Mouse (Mus musculus) T-cell, adult 66 days (primary cell): ENCODE data around the gene Dnm1l. TPM values are rescaled to one million over a fixed set of nuclear protein-coding genes. Genes with fewer than 3 reads are reported as not detected.

Experiments used
- total RNA-seq, 2 experiments: library from RNA; stranded (reverse); gene quantifications; 3 replicates in 1 of 2; 4 replicates in 1 of 2; pipeline ENCODE4 v1.2.4; 2023

Gene Dnm1l
- 10 to 100 TPM; 67.4 to 69.2 TPM for total RNA-seq

GRCm38 (mm10) chr16:16358481-16359100, at the start of gene Dnm1l:
Dnm1l (minus strand) TSS chr16:16358959.

DNA sequence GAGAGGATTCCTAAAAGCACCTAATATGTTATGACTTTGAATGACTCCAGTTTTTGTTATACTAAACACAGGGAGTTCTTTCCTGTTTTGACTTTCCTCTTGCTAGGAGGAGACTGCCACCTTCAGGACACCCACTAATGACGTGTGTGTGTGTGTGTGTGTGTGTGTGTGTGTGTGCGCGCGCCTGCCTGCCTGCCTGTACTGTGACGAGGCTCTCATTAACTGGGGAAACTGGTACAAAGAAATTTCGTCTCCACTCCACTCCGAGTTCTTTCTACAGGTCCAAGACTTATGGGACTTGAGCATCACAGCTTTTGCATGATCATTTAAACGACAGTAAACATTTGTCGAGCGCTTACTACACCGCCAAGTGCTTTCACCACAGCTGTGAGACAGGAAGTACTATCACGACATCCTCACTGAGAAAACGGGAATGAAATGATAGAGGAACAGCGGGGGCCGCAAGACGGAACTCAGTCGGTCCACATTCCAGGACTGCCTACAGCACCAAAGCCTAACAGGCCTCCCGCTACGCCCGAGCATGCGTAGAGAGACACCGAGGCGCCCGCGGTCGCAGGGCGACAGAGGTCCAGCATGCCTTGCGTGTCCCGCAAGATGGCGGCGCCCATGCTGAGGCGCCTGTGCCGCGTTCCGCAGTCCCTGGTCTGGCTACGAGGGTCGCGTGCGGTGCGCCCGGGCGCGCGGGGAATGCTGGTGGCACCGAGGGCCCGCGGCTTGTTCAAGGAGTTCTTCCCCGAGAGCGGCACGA, 56.2 kb downstream of the Dnm1l start, which contains the start of gene Yars2:
Yars2 (plus strand) TSS at position 597 of the 769 bp plus-strand sequence.

Other genes starting within 250 kb of the Dnm1l start
- under 1 TPM in 1 of 2 experiments, not detected in 1; 0.44 TPM for gene Pkp2, start 145.6 kb downstream of the Dnm1l start, total RNA-seq
- gene Yars2, start 56.0 kb downstream of the Dnm1l start, total RNA-seq: 10 to 100 TPM; 21.7 to 26.9 TPM
- gene Fgd4, start 241.6 kb upstream of the Dnm1l start, total RNA-seq: under 1 TPM; 0.74 to 0.76 TPM